Mouse (Mus musculus) adrenal gland, postnatal 4 days (tissue): ENCODE measurements around the gene Tmprss12. TPM values are rescaled to one million over a fixed set of nuclear protein-coding genes. Genes with fewer than 3 reads are reported as not detected.
"Not testable (repeated sequence)": the region's sequence is repeated elsewhere in the genome, so short reads cannot be mapped to it uniquely, and the experiment has no call there.

Source experiments
- DNase-seq, 2 experiments: peaks; one replicate each; pipeline ENCODE4 v3.0.0; 2021 to 2022; ENCODE audit warnings: low spot score in 2 of 2, mixed read lengths in 2 of 2
- long read RNA-seq, 2 experiments: library from polyadenylated mRNA; stranded (forward); transcript quantifications; one replicate each; pipeline ENCODE4 v2.0.0; 2021
- total RNA-seq, 2 experiments: library from RNA; stranded (reverse); gene quantifications; 2 replicates each; pipeline ENCODE4 v1.2.3; 2021

The Tmprss12 gene
- total RNA-seq: not detected
- long read RNA-seq, experiment 1: 0 reads
- long read RNA-seq, experiment 2: 0 reads

DNA sequence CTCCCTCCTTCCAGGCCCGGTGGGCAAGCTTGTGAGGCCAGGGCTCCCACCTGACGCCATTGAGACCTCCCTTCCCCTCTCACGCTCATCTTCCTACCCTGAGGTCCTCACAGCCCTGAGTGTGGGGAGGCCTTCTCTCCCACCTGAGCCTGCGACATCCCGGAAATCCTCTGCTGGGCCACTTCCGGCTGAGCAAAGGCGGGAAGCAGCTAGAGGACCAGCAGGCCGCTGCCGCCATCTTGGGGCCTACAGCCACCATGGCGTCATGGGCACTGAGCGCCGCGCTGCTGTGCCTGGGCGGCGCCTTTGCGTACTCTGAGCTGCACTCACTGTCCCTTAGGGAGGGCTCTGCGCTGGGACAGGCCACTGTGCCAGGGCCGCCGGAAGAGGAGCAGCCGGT, at the start of gene Tmprss12:
TSS of gene Tmprss12 (plus strand) at position 212 of the 400 bp plus-strand sequence.
- no peak for DNase-seq

DNA sequence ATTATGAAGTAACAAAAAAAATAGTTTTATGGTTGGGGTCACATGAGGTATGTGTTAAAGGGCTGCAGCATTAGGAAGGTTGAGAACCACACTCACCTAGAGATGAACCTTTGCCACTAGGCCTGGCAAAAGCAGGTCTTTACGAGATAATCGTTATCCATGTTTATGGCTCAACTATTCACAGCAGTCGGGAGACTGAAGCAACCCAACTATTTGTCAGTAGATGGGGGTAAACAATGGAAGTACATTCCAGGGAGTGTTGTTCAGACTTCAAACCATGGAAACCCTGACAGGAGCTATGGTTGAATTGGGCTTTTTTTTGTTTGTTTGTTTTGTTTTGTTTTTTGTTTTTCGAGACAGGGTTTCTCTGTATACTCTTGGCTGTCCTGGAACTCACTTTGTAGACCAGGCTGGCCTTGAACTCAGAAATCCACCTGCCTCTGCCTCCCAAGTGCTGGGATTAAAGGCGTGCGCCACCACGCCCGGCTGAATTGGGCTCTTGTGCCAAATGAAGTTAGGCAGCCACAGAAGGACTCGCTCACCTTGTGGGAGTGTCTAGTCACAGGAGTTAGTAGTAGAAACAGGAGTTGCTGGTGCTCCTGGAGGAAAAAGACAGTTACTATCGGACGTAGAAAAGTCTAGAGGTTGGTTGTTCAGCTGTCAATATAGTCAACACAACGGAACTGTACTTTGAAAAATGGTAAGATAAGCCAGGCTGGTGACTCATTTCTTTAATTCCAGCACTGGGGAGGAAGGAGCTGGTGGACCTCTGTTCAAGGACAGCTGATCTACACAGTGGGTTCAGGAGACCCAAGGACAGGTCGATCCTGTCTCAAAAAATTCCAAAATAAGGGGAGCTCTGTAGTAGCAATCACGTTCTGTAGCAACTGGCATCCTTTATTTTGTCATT, 48.8 kb upstream of the Tmprss12 start:
- no peak for DNase-seq

DNA sequence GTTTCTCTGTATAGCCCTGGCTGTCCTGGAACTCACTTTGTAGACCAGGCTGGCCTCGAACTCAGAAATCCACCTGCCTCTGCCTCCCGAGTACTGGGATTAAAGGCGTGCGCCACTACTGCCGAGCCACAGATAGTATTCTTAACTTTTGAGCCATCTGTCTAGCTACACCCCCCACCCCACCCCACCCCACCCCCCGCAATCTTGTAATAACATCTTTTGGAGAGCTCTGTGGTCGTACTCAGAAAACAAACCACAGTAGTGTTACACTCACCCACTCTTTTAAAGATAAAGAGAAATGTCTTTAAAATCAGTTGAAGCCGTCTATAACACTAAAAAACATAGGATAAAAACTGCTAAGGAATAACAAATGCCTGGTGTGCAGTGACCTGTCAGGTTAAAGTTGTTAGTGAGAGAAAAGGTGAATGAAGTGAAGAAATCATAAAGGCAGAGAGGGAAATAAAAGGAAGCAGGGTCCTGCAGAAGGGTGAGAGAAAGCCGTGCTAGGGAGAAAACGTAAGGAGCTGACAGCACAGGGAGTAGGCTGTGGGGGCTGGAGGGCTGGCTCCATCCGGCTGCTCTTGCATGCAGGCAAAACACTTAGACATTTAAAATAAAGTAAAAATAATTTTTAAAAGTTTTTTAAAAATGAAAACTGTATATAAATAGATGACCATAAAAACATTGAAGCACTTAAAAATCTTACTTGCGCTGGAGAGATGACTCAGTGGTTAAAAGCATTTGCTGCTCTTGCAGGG, 45.2 kb upstream of the Tmprss12 start:
- DNase-seq: no peak

DNA sequence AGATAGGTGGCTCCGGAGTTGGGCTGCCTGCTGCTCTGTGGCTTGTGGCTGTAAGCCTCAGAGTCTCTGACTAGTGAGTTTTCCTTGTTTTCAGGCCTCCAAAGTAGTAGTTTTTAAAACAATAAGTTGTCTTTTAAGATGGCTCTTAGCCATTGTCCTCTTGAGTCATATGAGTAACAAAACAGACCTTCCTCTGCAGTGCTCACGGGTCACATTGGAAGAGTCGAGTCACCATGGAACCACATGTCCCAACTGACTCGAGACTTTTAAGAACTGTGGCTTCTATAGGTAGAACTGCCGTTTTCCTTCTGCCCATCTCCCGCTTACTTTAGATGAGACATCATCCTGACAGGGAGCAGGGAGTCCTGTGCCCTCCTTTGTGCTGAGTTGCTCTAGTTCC, 43.7 kb upstream of the Tmprss12 start:
- DNase-seq: no peak

DNA sequence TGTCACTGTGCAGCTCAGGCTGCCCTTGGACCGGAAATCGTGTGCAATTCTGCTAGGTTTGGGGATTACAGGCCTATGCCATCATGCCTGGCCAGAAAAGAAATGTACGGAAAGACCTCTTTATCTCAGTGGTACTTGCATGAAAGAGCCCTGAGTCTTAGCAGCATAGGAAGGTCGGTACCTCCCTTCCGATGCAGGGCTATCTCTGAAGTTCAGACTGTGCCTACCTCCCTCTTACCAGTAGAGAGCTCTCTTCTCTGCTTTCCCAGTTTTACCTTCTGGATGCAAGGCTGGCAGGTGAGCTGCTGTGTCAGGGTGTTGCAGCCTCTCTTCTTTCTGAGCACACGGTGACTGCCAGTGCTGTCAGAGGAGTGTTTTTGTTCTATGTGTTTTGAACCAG, 38.9 kb upstream of the Tmprss12 start:
- no peak for DNase-seq

DNA sequence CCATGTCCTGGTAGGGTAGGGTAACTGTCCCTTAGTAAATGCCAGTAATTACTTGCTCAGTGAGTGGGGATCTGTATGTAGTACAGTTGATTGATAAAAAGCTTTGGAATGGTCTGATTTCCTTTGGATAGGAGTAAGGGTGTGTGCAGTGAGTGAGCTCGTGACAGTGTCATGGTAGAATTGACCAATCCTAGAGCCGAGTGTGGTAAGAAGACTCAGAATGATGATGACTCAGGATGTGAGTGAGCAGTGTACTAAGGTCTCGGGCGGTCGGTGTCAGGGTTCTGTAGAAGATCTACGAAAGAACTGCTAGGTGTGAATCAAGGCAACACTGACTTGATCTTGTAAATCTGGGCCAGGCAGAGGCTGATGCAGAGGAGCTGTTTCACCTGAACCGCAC, 34.7 kb upstream of the Tmprss12 start:
- no peak for DNase-seq

DNA sequence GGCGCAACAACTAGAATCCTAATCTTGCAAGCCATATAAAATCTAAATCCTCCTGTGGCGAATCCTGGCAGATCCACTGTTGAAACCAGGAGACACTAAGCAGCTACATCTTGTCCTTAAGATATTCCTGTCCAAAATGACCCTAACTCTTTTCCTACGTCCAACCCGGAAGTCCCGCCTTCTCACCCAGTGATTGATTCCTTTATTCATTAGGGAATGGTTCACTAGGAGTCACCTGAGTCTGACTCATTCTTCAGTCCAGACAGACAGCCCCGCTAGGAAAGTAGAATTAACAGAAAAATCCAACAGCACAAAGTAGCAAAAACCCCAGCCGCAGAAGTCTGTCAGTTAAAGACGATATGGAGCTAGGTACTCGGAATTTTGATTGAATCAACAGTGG, 33.3 kb upstream of the Tmprss12 start:
- DNase-seq: no peak

DNA sequence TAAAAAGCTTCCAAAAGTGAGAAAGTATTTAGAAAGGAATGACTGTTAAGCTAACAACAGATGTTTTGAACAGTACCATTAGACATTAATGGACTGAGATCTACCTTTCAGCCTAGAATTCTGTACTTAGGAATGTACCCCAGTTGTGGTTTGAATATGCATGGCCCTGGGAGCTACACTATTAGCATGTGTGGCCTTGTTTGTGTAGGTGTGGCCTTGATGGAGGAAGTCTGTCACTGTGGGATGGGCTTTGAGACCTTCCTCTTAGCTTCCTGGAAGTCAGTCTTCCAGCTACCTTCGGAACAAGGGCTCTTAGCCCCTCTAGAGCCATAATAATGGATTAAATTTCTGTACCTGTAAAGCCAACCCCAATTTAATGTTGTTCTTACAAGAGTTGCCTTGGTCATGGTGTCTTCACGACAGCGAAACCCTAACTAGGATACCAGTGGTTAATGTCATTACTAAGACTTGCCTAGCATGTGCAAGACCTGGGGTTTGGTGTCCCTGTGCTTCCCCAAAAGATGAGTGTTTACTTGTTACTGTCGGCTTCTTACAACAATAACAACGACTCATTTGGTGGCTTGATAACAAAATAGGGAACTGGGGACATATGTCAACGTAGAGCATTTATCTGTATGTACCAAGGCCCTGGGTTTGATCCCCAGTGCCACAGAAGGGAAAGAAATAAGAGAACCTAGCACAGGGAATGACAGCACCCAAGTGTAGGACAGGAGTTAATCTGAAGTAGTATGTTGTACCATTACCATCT, 31.8 kb upstream of the Tmprss12 start:
- DNase-seq: no peak

DNA sequence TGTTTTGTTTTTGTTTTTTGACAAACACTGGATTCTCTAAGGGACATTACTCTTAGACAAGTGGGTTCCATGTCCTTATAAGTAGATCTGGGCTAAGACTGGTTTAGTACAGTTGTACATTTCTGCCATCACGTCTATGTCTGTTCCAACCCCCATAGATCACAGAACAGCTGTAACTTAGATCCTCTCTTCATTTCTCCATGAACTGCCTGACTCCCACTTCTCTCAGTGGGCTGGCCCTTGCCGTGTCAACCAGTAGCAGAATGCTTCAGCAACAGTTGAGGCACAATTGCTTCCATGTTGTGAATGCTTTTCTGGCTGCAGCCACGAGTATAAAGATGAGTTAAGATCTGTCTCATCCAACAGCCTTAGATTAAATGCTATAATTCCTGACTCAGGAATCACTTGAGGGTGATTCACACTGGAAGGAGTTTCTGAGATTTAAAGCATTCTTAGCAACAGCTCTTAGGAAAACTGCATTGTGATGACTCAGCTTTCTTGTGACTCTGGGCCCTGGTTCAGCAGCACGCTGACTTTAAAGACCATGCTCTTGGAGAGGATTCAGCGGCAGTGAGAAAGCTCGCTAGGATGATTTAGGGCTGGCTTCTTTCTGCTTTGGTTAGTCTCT, 29.4 kb upstream of the Tmprss12 start:
- DNase-seq: no peak

DNA sequence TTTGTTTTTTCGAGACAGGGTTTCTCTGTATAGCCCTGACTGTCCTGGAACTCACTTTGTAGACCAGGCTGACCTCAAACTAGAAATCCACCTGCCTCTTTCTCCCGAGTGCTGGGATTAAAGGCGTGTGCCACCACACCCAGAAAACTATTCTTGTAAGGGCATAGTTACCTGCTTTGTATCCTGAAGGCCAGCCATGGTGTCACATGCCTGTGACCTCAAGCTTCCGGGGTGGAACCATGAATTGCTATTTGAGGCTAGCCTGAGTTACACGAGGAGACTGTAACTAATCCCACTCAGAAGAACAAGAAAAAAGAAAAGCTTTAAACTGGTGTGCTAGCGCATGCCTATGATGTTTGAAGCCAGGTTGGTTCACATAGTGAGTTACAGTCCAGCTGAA, 24.3 kb upstream of the Tmprss12 start:
- no peak for DNase-seq

DNA sequence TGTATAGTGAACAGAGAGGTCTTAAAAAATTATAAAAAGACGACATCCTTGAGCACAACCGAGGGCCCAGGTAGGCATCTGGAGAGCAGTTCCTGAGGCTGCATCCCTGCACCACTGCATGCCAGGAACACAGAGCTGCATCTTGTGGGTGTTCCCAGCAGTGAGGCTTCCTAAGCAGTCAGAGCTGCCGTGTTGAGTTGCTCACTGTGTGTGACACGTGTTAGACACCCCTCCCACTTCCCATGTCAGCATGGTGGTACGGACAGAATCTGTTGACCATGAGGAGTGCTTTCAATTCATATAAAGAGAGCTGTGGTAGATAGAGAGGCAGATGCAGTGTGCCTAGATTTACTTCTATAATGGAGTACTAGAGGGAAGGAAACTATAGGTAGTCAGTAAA, 23.3 kb upstream of the Tmprss12 start:
- no peak for DNase-seq

DNA sequence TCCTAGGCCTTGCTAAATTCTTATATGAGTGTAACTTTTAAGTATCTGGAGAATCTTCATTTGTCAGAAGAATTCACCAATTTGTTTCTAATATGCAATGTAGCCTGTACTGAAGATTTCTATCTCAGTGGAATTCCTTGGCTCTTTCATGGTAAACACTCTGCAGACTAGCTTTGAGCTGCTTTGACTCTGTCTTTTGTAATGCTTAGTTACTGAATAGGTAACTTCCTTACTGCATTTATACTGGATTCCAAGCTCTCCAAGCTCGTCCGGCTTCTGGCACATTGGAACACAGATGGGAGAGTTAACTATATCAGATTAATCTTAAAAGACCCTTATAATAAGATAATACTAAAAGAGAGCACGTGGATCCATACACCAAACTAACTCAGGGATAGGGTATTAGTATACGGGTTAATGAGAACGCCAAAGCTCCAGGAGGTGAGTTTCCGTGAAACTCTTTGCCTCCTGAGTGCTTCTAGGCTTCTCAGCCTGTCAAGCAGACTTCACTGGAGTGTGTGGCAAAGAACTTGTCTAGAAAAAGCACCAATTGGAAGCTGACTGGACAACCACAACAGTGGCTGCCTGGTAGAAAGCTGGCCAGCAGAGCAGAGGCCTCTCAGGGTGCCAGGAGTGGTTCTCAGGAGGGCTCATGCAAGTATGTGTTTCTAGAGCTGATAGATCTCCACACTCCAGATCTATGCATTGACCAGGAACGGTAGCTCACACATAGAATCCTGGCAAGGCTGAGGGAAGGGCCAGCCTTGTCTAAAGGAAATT, 21.8 kb upstream of the Tmprss12 start:
- no peak for DNase-seq

DNA sequence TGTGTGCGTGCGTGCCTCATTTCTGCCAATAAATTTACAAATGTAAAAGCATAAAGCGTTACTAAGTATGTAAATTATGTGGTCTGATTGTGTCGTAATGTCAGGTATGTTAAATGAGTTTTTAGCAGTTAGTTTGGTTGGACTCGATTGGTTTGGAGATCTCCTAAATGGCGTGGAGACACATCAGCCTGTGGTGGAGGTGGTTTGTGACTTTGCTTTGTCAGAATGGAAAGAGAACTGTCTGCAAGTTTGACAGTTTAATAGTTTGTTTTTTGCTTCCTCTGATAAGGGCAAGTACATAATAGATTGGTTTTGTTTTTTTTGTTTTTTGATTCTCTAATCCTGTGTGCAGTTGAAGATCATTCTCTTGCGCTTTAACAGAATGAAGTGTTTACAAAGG, 20.3 kb upstream of the Tmprss12 start:
- not testable (repeated sequence) for DNase-seq

DNA sequence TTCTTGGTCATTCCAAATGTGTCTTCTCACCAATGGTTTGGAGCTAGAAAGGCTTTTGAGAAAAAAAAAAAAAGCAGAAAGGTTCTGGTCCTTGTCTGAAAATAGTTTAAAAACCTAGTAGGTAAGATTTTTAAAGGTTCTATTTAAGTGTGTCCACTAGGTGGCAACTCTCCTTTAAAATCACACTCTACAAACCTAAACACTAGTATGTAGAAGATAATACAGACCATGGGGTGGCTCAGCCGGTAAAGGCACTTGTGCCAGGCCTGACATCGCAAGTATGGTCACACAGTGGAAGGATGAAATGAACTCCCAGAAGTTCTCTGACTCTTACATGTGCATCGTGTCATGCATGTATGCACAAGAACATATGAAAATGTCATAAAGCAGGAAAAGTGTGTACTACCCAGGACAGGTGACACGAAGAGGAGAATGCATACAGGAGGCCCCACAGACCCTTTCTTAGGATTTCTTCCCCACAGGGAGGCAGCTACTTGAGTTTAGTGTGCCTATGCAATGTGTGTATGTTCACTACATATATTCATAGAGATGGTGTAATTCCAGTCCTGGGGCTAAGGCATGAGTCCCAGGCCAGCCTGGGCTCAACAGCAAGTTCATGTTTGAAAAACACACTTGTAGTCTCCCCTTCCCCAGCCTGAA, 17.3 kb upstream of the Tmprss12 start:
- no peak for DNase-seq

DNA sequence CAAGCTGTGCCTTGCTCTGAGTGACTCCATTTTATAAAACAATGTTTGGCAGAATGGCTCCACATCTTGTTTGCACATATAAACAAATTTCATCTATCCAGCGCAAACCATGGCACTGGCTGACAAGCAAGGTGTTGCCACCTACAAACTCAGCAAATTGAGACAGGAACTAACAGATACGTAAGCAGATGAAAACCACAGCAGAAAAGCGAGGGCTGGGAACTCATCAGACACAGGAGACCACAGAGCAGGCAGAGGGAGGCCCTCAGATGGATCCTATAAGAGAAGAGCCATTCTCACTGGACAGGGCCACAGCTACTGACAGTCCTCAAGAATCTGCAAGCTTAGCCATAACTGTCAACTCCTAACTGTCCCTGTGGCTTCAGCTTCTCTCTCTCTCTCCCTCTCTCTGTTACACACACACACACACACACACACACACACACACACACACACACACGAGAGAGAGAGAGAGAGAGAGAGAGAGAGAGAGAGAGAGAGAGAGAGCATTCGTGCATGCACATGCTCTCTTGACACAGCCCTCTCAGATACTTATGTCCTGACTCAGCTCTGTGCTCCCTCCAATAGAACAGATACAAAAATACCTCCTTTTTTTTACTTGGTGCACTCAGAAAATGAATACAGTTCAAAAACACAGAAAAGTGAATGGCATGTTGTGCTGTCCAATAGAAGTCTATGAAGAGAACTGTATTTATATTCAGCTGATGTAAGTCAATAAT, 14.9 kb upstream of the Tmprss12 start:
- DNase-seq: no peak

DNA sequence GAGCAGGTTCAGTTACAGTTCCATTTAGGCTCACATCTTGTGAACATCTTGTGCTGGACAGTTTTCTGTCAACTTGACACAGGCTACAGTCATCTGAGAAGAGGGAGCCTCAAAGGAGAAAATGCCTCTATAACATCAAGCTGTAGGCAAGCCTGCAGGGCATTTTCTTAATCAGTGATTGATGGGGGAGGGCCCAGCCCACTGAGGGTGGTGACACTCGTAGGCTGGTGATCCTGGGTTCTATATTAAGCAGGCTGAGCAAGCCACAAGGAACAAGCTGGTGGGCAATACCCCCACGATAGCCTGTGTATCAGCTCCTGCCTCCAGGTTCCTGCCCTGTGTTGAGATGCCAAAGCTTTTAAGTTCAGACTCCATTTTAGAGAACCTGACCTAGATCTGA, 11.7 kb upstream of the Tmprss12 start:
- no peak for DNase-seq

DNA sequence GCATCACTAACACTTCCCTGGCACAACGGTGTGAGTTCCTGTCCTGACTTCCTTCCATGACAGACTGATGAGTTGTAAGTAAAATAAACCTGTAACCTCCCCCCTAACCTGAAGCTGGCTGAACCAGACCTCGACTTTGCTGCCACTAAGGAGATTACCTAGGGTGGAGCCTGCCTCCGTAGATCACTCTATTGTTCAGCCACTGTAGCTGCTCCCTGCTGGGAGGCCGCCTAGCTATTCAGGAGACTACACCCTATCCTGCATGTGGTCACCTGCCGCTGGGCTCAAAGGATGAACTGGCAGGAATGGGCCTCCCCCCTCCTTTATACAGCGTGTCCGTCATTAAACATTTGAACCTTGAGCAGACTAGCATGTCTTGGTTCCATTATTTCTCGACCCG, 10.9 kb upstream of the Tmprss12 start:
- no peak for DNase-seq

DNA sequence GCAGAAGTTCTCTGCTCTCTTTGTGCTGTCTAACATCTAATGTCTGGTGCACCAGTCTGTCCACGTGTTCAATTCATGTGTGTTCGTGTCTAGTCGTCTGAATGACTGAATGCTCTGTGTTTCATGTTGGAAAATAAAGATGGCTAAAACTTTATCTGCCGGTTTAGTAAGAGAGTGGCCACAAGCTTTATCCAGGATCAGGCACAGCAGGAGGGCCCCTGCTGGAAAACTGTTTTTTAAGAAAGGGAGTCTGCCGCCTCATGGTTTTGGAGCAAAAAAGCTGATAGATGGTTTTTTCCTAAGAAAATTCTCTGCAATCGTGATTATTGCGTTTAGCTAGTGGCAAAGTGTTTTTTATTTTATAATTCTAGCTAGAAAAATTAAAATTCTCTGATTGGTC, 10.0 kb upstream of the Tmprss12 start:
- DNase-seq: not testable (repeated sequence)

DNA sequence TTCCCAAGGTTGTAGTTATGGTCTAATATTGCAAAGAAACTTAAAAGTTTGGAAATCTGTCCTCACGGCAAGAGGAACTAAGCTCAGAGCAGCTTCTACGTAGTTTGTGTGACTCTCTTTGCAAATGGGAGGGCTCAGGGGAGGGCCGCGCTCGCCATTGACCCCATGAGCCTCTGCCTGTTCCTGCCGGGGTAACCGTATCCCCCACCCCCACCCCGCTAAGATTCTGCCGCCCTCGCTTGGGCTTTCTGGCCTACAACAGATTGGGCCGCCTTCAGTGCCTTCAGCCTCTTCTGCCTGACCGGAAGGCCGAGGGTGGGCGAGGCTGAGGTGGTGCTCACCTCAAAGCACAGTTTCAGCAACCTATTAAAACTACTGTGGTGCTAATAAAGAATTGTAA, 9.2 kb upstream of the Tmprss12 start:
- no peak for DNase-seq
